ENCODE assay signal across 8 mouse cellular contexts in the genomic region with DNA sequence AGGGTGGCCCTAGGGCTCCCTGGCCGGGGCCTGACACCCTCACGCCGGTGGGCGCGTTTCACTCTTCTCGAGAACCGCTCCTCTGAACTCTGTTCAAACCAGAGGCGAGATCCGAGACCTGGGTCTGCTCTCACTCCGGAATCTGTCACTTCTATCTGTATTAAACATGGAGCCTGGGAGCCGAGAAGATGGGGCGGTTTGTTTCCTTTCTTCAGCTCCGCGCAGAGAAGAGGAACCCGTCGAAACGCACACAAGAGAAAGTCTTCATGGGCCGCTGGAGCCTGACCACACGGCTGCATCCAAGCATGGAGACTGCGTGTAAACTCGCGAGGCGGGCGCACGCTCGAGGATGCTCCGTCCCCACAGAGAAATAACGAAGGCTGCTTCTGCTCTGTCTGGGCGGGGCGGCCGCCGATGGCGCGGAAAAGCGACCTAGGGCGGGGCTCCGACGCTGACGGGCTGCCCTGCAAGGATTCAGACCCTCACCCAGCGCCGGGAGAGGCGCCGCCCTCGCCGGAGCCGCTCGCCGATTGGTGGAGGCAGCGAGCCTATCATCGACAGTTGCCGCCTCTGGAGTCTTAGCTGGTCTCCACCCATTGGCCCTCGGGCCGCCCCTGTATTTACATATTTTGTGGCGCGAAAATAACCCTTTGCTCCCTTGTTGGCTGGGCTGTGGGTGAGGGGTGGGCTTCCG. TPM values are rescaled to one million over a fixed set of nuclear protein-coding genes. Genes with fewer than 3 reads are reported as not detected.
DNase-seq lines count a peak whose midpoint lies in the region; ATAC-seq and TF ChIP-seq lines count a peak whose summit lies in the region.

No protein-coding gene starts in this region.

- H3K4me1 ChIP-seq in heart, adult 2 months (ENCODE audit: control insufficient read depth, insufficient read depth, low read length): peaks cover 1% of the 10 kb centered on the region; the same call in 1 of the 2 replicates
- peaks cover 6% of the 10 kb centered on the region for H3K4me1 ChIP-seq in kidney, embryonic 14.5 days (ENCODE audit: control insufficient read depth, insufficient read depth, low read length)

- H3K79me2 ChIP-seq in heart, adult 2 months (replicated peaks; ENCODE audit: control insufficient read depth, insufficient read depth, low read length): no peaks in the 10 kb centered on the region

- no peak overlapping the region; the same call in 1 of the 2 replicates for H3K4me3 ChIP-seq in heart, adult 2 months
- peak overlapping the region; percentile 63 for H3K4me3 ChIP-seq in kidney, embryonic 14.5 days (ENCODE audit: low read length)

- 2% methylated on average over 56 of the region's 56 CpGs for WGBS in heart, adult 2 months
- WGBS in kidney, embryonic 14.5 days: under 1% methylated on average over 56 of the region's 56 CpGs

- H3K9me3 ChIP-seq in kidney, embryonic 14.5 days (ENCODE audit: control insufficient read depth, low read length): no peaks in the 10 kb centered on the region

- H3K4me2 ChIP-seq in kidney, embryonic 14.5 days (replicated peaks; ENCODE audit: low read depth, low read length): peak overlapping the region; percentile 86

- no peaks in the 10 kb centered on the region for H3K36me3 ChIP-seq in heart, adult 2 months (ENCODE audit: control insufficient read depth, insufficient read depth, low read length)
- H3K36me3 ChIP-seq in kidney, embryonic 14.5 days (ENCODE audit: control insufficient read depth, insufficient read depth, low read length): no peaks in the 10 kb centered on the region

- no peak for TF ChIP-seq CTCF in heart, adult 2 months (IDR thresholded peaks at IDR 0.05)

- peaks cover 45% of the 10 kb centered on the region for H3K27me3 ChIP-seq in heart, adult 2 months (ENCODE audit: control insufficient read depth, insufficient read depth, low read length)
- 0 out of 2 replicates have a peak, but pooled peaks cover 4% of the 10 kb centered on the region for H3K27me3 ChIP-seq in kidney, embryonic 14.5 days (ENCODE audit: control insufficient read depth, insufficient read depth, low read length)

- no peak overlapping the region for H3K9ac ChIP-seq in heart, adult 2 months (ENCODE audit: low read depth, low read length)
- H3K9ac ChIP-seq in kidney, embryonic 14.5 days (ENCODE audit: low read depth, low read length): peak overlapping the region; percentile 80

- DNase-seq in left cerebral cortex, postnatal 36 days (ENCODE audit: low spot score in 2 of 2): peak; percentile 38 to 39
- no peak for DNase-seq in left cerebral cortex, adult 18-20 months (ENCODE audit: low spot score in 2 of 2)
- DNase-seq in cerebellum, postnatal 36 days: peak; percentile 12 to 35
- DNase-seq in heart, adult 2 months: peak; percentile 65 to 70
- peak; percentile 95 to 98 for DNase-seq in lung, postnatal 4 days
- DNase-seq in right cerebral cortex, postnatal 25 days: peak; percentile 44
- DNase-seq in urinary bladder, postnatal 4 days (ENCODE audit: low spot score in 2 of 2): peak; percentile 87 to 93

- TF ChIP-seq EP300 in heart, adult 2 months (IDR thresholded peaks at IDR 0.05; ENCODE audit: insufficient read depth, low read depth, low read length): no peak

- H3K27ac ChIP-seq in heart, adult 2 months: no peak overlapping the region
- H3K27ac ChIP-seq in kidney, embryonic 14.5 days (ENCODE audit: low read depth, low read length): peak overlapping the region; percentile 95

- intact Hi-C loops in left cerebral cortex, postnatal 36 days (cut with DNase I): loop anchor here (2.0 kb wide), 2 partner anchors 145 to 1961 kb away; a partner anchor contains a TSS
- intact Hi-C loops in heart, adult 2 months (cut with DNase I): loop anchor here (2.0 kb wide), 4 partner anchors 45 to 1961 kb away; no protein-coding TSS in a partner anchor

- no peak for TF ChIP-seq POLR2A in heart, adult 2 months (IDR thresholded peaks at IDR 0.05; ENCODE audit: insufficient read depth, low read depth, low read length)

- peak; percentile 91 for ATAC-seq in kidney, embryonic 14.5 days (ENCODE audit: low FRiP score, low TSS enrichment)

RNA-seq across cellular contexts. Expression of a gene that starts 3.0 kb away (rescaled TPM):
- total RNA-seq in left cerebral cortex, postnatal 36 days (2021): under 1 TPM in 1 of 2 experiments, not detected in 1; 0.07 TPM
- not detected for total RNA-seq in left cerebral cortex, adult 18-20 months (2021)
- not detected for total RNA-seq in heart, adult 2 months (2021)
- not detected in 2 replicates for polyA plus RNA-seq in heart, adult 2 months (2012; rRNA removed)
- polyA plus RNA-seq in kidney, embryonic 14.5 days (2014; fragmentation: Nextera tagmentation; extraction: Ambion mirVana): 56.0 and 73.4 TPM in 2 replicates

RNA-seq across cellular contexts. Expression of a gene that starts 46.1 kb away (rescaled TPM):
- 10 to 100 TPM; 51.1 to 86.5 TPM for total RNA-seq in left cerebral cortex, postnatal 36 days (2021)
- 10 to 100 TPM; 80.5 to 84.7 TPM for total RNA-seq in left cerebral cortex, adult 18-20 months (2021)
- 10 to 100 TPM; 23.1 to 26.4 TPM for total RNA-seq in heart, adult 2 months (2021)
- polyA plus RNA-seq in heart, adult 2 months (2012; rRNA removed): 21.0 and 38.4 TPM in 2 replicates
- 60.1 and 136 TPM in 2 replicates for polyA plus RNA-seq in kidney, embryonic 14.5 days (2014; fragmentation: Nextera tagmentation; extraction: Ambion mirVana)

Comparison
In these comparisons a context has a peak if more than half of its experiments do, and no peak if none do; other contexts are left out.
1. DNase-seq: peak in left cerebral cortex, postnatal 36 days (2 of 2), cerebellum, postnatal 36 days (2 of 2), heart, adult 2 months (2 of 2), lung, postnatal 4 days (2 of 2), right cerebral cortex, postnatal 25 days (single experiment) and urinary bladder, postnatal 4 days (2 of 2); none in left cerebral cortex, adult 18-20 months (0 of 2).